Mouse (Mus musculus): ENCODE results near the gene Safb2. TPM values are rescaled to one million over a fixed set of nuclear protein-coding genes. Genes with fewer than 3 reads are reported as not detected.

Gene Safb2
- polyA plus RNA-seq, 1 experiment: 127 TPM

GRCm38 (mm10) chr17:56551841-56552581 is 32.4 kb downstream of the Safb2 start:
- TF ChIP-seq CTCF (IDR thresholded peaks at IDR 0.05; ENCODE audit: borderline replicate concordance, extremely low read depth, insufficient read depth, insufficient read length): no peak
- no peak for TF ChIP-seq POLR2A (IDR thresholded peaks at IDR 0.05; ENCODE audit: borderline replicate concordance, extremely low read depth, insufficient read depth, insufficient read length, poor library complexity, severe bottlenecking)
- peak; percentile 97 for DNase-seq (ENCODE audit: low read depth)

- DNase-seq (ENCODE audit: low read depth): no peak
- TF ChIP-seq POLR2A (IDR thresholded peaks at IDR 0.05; ENCODE audit: borderline replicate concordance, extremely low read depth, insufficient read depth, insufficient read length, poor library complexity, severe bottlenecking) (no peak), CTCF (IDR thresholded peaks at IDR 0.05; ENCODE audit: borderline replicate concordance, extremely low read depth, insufficient read depth, insufficient read length) (no peak)
Observed at GRCm38 (mm10) chr17:56550784-56551475, 33.5 kb downstream of the Safb2 start.

DNA sequence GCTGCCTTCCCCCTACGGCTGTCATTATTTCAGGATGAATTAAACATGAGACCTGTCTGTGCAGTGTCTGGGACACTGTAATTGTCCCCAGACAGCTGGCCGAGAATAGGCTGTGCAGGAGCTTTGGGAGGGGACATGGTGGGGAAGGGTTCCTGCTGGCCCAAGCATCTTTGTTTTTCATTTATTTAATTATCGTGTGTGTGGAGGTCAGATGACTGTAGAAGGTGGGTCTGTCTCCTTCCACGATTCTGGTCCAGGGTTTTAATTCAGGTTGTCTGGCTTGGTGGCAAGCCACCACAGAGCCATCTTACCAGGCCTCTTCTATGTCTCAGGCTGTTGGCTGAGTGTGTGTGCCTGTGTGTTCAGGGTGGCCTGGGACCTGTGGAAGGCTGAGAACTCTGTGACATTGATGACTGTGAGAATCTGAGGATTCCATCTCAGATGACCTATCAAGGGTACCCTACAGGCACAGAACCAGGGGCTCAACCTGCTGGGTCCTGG is 35.7 kb downstream of the Safb2 start:
- no peak for TF ChIP-seq CTCF (IDR thresholded peaks at IDR 0.05; ENCODE audit: borderline replicate concordance, extremely low read depth, insufficient read depth, insufficient read length)
- no peak for TF ChIP-seq POLR2A (IDR thresholded peaks at IDR 0.05; ENCODE audit: borderline replicate concordance, extremely low read depth, insufficient read depth, insufficient read length, poor library complexity, severe bottlenecking)
- peak; percentile 70 for DNase-seq (ENCODE audit: low read depth)

DNA sequence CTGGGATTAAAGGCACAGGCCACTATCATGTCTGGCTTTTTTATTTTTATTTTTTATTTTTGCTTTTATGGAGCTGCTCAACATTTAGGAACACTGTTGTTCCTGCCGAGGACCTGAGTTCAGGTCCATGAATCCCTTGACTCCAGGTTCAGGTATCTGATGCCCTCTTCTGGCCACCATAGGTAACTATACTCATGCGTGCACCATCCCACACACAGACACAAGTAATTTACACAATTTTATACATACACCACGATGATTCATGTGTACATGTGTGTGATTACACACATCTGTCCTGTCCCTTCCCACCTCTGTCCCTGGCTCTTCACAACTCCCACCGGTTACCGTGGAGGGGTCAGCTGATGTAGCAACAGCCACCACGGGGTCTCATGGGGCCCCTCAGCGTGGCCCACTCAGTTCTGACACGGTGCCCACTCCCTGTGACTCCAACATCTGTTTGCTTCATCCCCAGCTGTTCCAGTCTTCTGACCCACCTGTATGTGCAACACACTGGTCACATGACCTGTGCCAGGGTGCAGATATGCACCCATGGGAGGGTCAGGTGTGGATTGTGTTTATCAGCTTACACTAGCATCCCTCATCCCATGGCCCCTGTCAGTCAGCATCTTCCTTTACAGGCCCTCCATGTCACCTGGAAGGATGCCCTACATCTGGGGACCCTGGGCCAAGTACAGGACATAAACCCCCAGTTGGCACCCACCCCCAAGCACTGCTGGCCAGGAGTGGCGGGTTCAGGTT is 36.4 kb downstream of the Safb2 start:
- peak; percentile 38 for DNase-seq (ENCODE audit: low read depth)
- TF ChIP-seq POLR2A (IDR thresholded peaks at IDR 0.05; ENCODE audit: borderline replicate concordance, extremely low read depth, insufficient read depth, insufficient read length, poor library complexity, severe bottlenecking) (no peak), CTCF (IDR thresholded peaks at IDR 0.05; ENCODE audit: borderline replicate concordance, extremely low read depth, insufficient read depth, insufficient read length) (peak; percentile 39; the same call in 1 of the 2 replicates)

DNA sequence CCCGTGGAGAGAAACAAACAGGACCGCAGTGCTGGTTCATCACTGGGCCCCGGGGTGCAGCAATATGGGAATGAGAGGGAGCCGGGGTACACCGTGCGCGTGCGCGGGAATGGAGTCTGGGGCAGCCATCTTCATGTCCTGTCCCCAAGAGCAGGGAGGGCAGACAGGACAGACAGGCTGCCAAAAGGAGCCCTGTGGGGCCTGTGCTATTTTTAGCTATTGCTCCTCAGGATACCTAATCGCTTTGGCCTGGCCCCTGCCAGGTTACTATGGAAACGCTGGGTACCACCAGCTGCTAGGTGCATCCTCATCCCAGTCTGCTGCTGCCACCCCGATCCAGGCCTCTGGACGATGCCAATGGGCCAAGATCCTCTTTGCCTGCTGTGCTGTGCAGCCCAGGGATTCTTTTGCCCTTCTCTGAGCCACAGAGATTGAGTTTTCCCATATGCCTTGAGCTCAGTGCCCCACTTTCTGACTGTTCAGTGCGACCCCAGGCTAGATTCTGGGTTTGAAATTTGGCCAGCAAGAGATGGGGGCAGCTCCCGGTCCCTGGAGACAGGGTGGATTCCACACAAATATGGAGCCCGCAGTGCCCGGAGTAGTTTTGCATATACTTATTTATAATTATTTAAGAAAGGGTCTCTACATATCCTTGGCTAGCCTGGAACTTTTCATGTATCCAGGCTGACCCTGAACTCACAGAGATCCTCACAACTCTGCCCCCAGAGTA is 37.1 kb downstream of the Safb2 start:
- DNase-seq (ENCODE audit: low read depth): peak; percentile 86
- TF ChIP-seq POLR2A (IDR thresholded peaks at IDR 0.05; ENCODE audit: borderline replicate concordance, extremely low read depth, insufficient read depth, insufficient read length, poor library complexity, severe bottlenecking): no peak
- no peak for TF ChIP-seq CTCF (IDR thresholded peaks at IDR 0.05; ENCODE audit: borderline replicate concordance, extremely low read depth, insufficient read depth, insufficient read length)

DNA sequence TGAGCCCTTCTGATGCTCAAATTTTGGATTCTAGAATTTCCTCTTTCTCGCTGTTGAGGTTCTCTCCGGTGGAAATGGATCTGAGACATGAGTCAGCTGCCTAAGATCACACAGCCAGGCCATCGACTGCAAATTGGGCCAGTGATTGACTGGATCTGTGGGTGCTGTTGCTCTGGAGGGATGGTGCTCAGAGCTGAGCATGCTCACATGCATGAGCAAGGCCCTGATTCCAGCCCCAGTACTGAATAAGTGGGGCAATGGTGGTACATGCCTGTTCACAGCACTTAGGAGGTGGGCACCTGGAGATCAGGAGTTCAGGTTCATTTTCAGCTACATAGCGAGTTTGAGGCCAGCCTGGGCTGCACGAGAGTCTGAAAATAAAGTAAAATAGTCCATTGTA is 37.8 kb downstream of the Safb2 start:
- no peak for TF ChIP-seq POLR2A (IDR thresholded peaks at IDR 0.05; ENCODE audit: borderline replicate concordance, extremely low read depth, insufficient read depth, insufficient read length, poor library complexity, severe bottlenecking)
- TF ChIP-seq CTCF (IDR thresholded peaks at IDR 0.05; ENCODE audit: borderline replicate concordance, extremely low read depth, insufficient read depth, insufficient read length): no peak

GRCm38 (mm10) chr17:56545945-56546344 is 38.4 kb downstream of the Safb2 start:
- TF ChIP-seq POLR2A (IDR thresholded peaks at IDR 0.05; ENCODE audit: borderline replicate concordance, extremely low read depth, insufficient read depth, insufficient read length, poor library complexity, severe bottlenecking) (no peak), CTCF (IDR thresholded peaks at IDR 0.05; ENCODE audit: borderline replicate concordance, extremely low read depth, insufficient read depth, insufficient read length) (no peak)
- DNase-seq (ENCODE audit: low read depth): no peak

More for the DNA sequence above, 37.8 kb downstream of the Safb2 start:
- no peak for DNase-seq (ENCODE audit: low read depth)

DNA sequence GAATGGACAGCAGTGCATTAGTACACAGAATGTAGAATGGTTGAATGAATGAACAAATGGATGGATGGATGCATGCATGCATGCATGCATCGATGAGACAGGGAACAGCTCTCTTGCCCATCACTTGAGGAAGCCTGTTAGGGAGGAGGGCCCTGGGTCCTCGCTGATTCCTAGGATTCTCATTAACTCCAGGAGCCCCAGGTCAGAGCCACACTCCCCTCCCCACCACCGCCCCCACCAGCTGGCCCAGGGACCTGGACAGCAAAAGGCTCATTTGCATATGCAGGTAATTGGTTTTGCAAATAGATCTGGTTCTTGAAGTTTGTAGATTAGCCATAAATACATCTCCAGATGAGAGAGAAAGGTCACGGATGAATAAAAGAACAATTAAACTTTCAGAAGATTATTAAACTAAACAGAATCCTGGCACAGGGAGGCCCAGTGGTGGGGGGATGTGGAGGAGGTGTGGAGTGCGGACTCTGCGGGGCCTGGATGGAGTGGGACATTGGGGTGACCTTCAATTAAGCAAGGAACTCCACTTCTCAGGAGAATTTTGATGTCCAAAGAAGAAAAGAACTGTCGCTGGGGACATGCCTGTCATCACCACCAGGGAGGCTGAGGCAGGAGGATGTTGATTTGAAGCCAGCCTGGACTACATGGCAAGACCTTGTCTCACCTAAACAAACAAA is 39.5 kb downstream of the Safb2 start:
- TF ChIP-seq POLR2A (IDR thresholded peaks at IDR 0.05; ENCODE audit: borderline replicate concordance, extremely low read depth, insufficient read depth, insufficient read length, poor library complexity, severe bottlenecking) (no peak), CTCF (IDR thresholded peaks at IDR 0.05; ENCODE audit: borderline replicate concordance, extremely low read depth, insufficient read depth, insufficient read length) (no peak)
- no peak for DNase-seq (ENCODE audit: low read depth)

DNA sequence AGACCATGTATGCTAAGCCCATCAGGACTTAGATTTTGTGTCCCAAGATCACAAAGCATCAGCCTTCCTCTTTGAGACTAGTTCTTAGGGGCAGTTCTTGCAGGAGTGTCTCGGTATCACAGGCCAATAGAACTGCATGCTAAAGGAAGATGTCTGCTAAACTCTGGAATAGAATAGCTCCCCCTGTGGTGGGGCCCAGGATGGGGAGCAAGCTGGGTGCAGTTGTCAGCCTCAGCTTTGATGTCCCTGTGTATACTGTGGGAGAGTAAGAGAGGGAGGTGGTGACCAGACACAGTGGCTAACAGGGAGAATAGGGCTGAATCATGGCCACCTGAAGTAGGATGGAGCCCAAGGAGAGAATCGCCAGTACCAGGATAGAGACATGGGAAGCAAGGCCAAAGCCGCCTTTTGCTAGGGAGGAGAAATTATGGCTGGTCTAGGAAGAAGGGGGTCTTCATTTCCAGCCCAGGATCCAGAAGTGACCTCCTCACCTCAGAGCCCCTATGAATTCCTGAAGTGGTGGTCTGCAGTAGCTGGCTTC is 40.6 kb downstream of the Safb2 start:
- no peak for DNase-seq (ENCODE audit: low read depth)
- TF ChIP-seq POLR2A (IDR thresholded peaks at IDR 0.05; ENCODE audit: borderline replicate concordance, extremely low read depth, insufficient read depth, insufficient read length, poor library complexity, severe bottlenecking): no peak
- TF ChIP-seq CTCF (IDR thresholded peaks at IDR 0.05; ENCODE audit: borderline replicate concordance, extremely low read depth, insufficient read depth, insufficient read length): no peak

DNA sequence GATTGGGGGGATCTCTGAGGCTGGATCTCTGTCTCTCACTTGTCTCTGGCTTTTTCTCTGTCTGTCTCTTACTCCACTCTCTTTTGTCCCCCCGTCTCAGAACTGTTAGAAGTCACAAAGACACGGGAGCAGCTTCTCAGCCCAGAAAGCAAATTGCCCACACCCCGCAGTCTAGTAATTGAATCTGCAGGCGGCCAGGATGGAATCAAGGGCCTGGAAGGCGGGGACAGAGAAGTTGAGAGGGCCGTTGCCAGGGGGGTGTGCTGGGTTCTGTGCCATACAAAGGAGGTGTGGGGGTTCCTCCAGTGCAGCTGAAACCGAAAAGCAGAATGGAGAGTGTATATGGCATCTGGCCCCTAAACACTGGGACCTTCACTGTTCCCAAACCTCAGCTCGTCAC is 41.6 kb downstream of the Safb2 start:
- peak; percentile 81 for DNase-seq (ENCODE audit: low read depth)

More for the DNA sequence above, 41.6 kb downstream of the Safb2 start:
- TF ChIP-seq CTCF (IDR thresholded peaks at IDR 0.05; ENCODE audit: borderline replicate concordance, extremely low read depth, insufficient read depth, insufficient read length): no peak
- no peak for TF ChIP-seq POLR2A (IDR thresholded peaks at IDR 0.05; ENCODE audit: borderline replicate concordance, extremely low read depth, insufficient read depth, insufficient read length, poor library complexity, severe bottlenecking)
